Mouse (Mus musculus) liver, embryonic 14.5 days (tissue): ENCODE data around the gene Bbs9.

ENCODE experiments used
- CTCF ChIP-seq: IDR thresholded peaks from 2 replicates; pipeline ENCODE4 v1.5.1; 2016; ENCODE audit warnings: antibody characterized with exemption, low read depth, control low read depth
- EP300 ChIP-seq: IDR thresholded peaks from 2 replicates; pipeline ENCODE4 v1.6.1; 2016; ENCODE audit warnings: antibody characterized with exemption, low read depth

DNA sequence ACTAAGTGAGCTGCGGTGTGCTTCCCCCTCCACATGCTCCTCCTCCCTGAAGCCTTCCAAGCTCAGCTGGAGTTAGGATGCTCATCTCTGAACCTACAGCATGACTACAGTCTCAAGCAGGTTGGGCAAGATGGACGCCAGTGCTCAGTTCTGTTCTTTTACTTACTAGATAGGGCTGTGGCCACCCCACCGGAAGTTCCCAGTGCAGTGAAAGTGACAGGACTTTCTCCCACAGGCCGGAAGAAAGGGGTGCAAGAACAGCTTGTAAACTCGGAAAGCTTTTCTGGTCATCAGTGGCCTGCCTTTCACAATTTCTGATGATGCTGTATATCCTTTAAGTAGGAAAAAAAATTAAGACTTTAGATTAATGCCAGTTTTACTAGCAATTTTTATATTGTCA is 315.7 kb downstream of the Bbs9 start:
- TF ChIP-seq CTCF (no peak), EP300 (no peak)
